Mouse (Mus musculus): Measurements from ENCODE around the gene Arhgap15. TPM values are rescaled to one million over a fixed set of nuclear protein-coding genes. Genes with fewer than 3 reads are reported as not detected.

Gene Arhgap15
- polyA plus RNA-seq, 1 experiment from 2014 or later, result 1.1 TPM

DNA sequence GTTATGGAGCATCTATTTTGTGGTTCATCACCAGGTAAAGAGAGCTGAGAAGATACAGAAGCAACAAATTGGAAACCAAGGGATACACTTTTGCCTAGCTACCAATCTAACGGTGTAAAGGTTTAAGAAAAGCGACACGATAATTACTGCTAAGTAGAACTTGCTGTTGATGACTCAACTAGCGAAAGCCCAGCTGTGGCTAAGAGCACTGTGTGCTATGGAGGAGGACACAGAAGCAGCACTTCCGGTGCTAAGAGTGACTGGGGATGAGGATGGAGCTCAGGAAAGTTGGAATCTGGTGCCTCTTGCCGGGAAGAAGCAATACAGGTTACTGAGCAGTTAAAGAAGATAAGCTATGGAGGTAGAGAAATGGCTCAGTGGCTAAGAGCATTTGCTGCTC is 589.8 kb downstream of the Arhgap15 start:
- H3K9me3 ChIP-seq, result no peaks in the 10 kb centered on the region
- no peak overlapping the region for H3K27ac ChIP-seq
- peaks cover 30% of the 10 kb centered on the region for H3K4me1 ChIP-seq
- H3K4me3 ChIP-seq, result no peak overlapping the region
- no peak overlapping the region for H3K9ac ChIP-seq
- WGBS, result 90% methylated on average over 6 of the region's 6 CpGs
- no peaks in the 10 kb centered on the region for H3K36me3 ChIP-seq
- H3K27me3 ChIP-seq, result no peaks in the 10 kb centered on the region
- no peak for ATAC-seq (ENCODE audit: low FRiP score, low read depth)
- H3K4me2 ChIP-seq (replicated peaks), result no peak overlapping the region

DNA sequence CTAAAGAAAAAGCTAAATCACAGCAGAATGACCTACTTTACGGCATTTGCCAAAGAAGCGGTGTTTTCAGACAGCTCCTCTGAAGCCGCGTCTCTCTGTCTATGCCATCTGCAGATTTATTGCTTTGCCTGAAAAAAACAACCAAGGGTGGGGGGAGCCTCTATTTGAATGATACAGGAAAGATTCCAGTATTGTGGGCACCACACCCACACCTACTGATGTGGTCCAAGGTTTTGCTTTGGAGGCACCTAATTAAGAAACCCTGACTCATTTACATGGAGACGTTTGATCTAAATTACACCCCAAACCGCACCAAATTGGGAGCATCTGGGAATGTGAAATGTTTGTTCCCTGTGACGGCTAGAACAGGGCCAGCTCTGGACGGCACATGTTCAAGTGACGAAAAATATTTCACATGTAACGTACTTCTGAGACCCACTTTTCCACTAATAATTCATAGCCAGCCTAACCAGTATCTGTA is 592.5 kb downstream of the Arhgap15 start:
- Histone ChIP-seq H3K36me3 (no peaks in the 10 kb centered on the region), H3K9me3 (no peaks in the 10 kb centered on the region), H3K27ac (no peak overlapping the region), H3K4me3 (0 out of 2 replicates have a peak overlapping the region, but pooled peaks have one; percentile 10), H3K4me2 (replicated peaks) (peak overlapping the region; percentile 46), H3K9ac (peak overlapping the region; percentile 20; the same call in 1 of the 2 replicates), H3K27me3 (no peaks in the 10 kb centered on the region), H3K4me1 (peaks cover 30% of the 10 kb centered on the region)
- 0 out of 2 replicates have a peak, but pooled peaks have one; percentile 36 for ATAC-seq (ENCODE audit: low FRiP score, low read depth)
- WGBS, result 15% methylated on average over 10 of the region's 10 CpGs

GRCm38 (mm10) chr2:44344861-44345260 is 596.2 kb downstream of the Arhgap15 start:
- no peaks in the 10 kb centered on the region for H3K9me3 ChIP-seq
- no peak overlapping the region for H3K4me2 ChIP-seq (replicated peaks)
- H3K27ac ChIP-seq, result no peak overlapping the region
- H3K36me3 ChIP-seq, result no peaks in the 10 kb centered on the region
- no peak for ATAC-seq (ENCODE audit: low FRiP score, low read depth)
- no peaks in the 10 kb centered on the region for H3K27me3 ChIP-seq
- no peak overlapping the region for H3K4me3 ChIP-seq
- H3K4me1 ChIP-seq, result peaks cover 24% of the 10 kb centered on the region
- 94% methylated on average over 8 of the region's 8 CpGs for WGBS
- no peak overlapping the region for H3K9ac ChIP-seq

DNA sequence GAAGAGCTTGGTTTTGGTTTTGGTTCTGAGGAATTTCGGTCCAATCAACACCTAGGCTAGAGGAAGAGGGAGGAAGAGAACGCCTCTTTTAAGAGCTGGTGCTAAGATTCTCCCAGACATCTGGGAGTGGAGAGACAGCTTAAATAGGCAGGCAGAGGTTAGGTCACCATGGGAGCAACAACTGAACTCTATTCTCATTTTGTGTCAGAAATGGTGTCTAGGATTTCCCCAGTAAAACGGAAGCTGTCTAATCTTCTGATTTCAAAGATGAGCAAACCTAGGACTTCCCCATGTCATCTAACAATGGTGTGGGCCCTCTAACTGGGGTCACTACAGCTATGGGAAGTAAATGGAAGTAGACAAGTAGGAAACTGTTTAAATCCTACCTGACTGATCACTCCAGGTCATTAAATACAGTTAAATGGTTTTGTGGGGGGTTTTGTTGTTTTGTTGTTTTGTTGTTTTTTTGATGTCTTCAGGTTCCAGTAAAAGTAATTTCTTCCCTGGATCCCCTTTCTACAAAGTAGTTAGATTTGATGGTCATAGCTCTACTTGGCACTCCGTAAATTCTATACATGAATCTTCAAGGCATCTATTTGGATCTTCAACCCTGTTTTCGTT is 596.8 kb downstream of the Arhgap15 start:
- Histone ChIP-seq H3K27ac (no peak overlapping the region), H3K36me3 (no peaks in the 10 kb centered on the region), H3K9ac (no peak overlapping the region), H3K9me3 (no peaks in the 10 kb centered on the region), H3K4me2 (replicated peaks) (no peak overlapping the region), H3K4me3 (no peak overlapping the region), H3K27me3 (no peaks in the 10 kb centered on the region), H3K4me1 (peaks cover 24% of the 10 kb centered on the region)
- 86% methylated on average over 5 of the region's 5 CpGs for WGBS
- ATAC-seq (ENCODE audit: low FRiP score, low read depth), result no peak

GRCm38 (mm10) chr2:44346184-44346583 is 597.6 kb downstream of the Arhgap15 start:
- no peak overlapping the region for H3K27ac ChIP-seq
- no peak overlapping the region for H3K9ac ChIP-seq
- no peaks in the 10 kb centered on the region for H3K36me3 ChIP-seq
- ATAC-seq (ENCODE audit: low FRiP score, low read depth), result no peak
- H3K27me3 ChIP-seq, result no peaks in the 10 kb centered on the region
- 73% methylated on average over 4 of the region's 4 CpGs for WGBS
- H3K9me3 ChIP-seq, result no peaks in the 10 kb centered on the region
- H3K4me3 ChIP-seq, result no peak overlapping the region
- H3K4me1 ChIP-seq, result peaks cover 17% of the 10 kb centered on the region
- no peak overlapping the region for H3K4me2 ChIP-seq (replicated peaks)

DNA sequence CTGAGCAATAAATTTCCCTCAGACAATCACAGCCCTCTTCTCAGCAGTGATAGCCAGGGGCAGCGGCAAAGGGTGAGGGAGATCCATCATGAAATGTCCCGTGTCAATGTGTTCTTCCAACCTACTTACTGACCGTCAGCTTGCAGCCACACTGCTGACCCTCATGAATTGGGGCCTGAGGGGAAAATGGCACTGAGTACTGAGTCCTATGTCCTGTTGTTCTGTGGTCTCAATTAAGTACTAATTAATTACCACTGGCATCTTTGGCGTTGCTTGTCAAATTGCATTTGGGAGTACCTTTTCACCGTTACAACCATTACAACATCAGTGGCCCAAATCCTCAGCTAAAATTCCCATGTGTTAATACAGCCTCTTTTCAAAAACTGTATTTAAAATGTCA is 599.2 kb downstream of the Arhgap15 start:
- Histone ChIP-seq H3K9me3 (no peaks in the 10 kb centered on the region), H3K4me1 (0 out of 2 replicates have a peak, but pooled peaks cover 3% of the 10 kb centered on the region), H3K36me3 (no peaks in the 10 kb centered on the region), H3K4me3 (no peak overlapping the region), H3K4me2 (replicated peaks) (no peak overlapping the region), H3K9ac (no peak overlapping the region), H3K27ac (no peak overlapping the region), H3K27me3 (no peaks in the 10 kb centered on the region)
- WGBS, result 34% methylated on average over 5 of the region's 5 CpGs
- no peak for ATAC-seq (ENCODE audit: low FRiP score, low read depth)

- Histone ChIP-seq H3K27me3 (no peaks in the 10 kb centered on the region), H3K4me1 (no peaks in the 10 kb centered on the region), H3K4me3 (no peak overlapping the region), H3K4me2 (replicated peaks) (no peak overlapping the region), H3K27ac (no peak overlapping the region), H3K9me3 (no peaks in the 10 kb centered on the region), H3K36me3 (no peaks in the 10 kb centered on the region), H3K9ac (no peak overlapping the region)
- 81% methylated on average over 2 of the region's 2 CpGs for WGBS
- ATAC-seq (ENCODE audit: low FRiP score, low read depth), result no peak
Measured at GRCm38 (mm10) chr2:44349101-44349500, 600.5 kb downstream of the Arhgap15 start.

DNA sequence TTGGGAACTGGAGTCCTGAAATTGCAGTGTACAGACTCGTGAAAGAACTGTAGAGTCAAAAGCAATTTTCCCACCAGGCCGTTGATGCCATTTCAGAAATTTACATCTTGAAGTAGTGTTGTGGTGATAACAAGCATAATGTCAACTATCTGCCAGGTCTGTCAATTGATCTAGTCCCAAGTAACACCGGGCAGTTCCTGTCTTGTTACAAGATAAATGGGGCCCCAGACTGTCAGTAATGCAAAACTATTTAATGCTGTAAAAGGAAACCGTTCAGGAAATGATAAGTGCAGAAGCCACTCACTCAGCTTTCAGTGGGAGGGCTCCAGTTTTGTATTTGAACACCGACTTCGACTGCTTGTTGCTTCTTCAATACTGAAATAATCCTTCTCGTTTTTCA is 604.3 kb downstream of the Arhgap15 start:
- WGBS, result 55% methylated on average over 7 of the region's 7 CpGs
- H3K9ac ChIP-seq, result no peak overlapping the region
- H3K4me3 ChIP-seq, result no peak overlapping the region
- no peaks in the 10 kb centered on the region for H3K27me3 ChIP-seq
- no peak overlapping the region for H3K4me2 ChIP-seq (replicated peaks)
- H3K9me3 ChIP-seq, result no peaks in the 10 kb centered on the region
- ATAC-seq (ENCODE audit: low FRiP score, low read depth), result no peak
- no peaks in the 10 kb centered on the region for H3K36me3 ChIP-seq
- peaks cover 6% of the 10 kb centered on the region for H3K4me1 ChIP-seq
- H3K27ac ChIP-seq, result no peak overlapping the region

DNA sequence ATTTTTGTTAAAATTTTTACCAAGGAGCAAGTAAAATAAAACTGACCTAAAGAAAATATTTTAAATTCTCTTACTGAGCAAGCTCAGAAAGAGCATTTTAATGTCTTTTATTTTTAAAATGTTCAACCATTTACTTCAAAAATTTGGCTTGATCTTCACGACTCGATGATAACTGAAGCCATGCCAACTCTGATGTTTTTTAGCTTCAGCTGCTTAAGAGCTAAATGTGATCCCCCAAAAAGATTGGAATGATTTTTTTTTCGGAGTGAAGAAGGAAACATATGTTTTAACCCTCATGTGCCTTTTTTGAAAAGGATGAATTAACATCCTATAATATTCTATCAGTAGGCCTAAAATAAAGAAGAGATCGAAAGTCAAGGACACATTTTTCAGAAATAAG is 605.0 kb downstream of the Arhgap15 start:
- Histone ChIP-seq H3K4me2 (replicated peaks) (no peak overlapping the region), H3K9me3 (no peaks in the 10 kb centered on the region), H3K27ac (no peak overlapping the region), H3K4me3 (no peak overlapping the region), H3K27me3 (no peaks in the 10 kb centered on the region), H3K4me1 (peaks cover 6% of the 10 kb centered on the region), H3K36me3 (no peaks in the 10 kb centered on the region), H3K9ac (no peak overlapping the region)
- 83% methylated on average over 4 of the region's 4 CpGs for WGBS
- no peak for ATAC-seq (ENCODE audit: low FRiP score, low read depth)

DNA sequence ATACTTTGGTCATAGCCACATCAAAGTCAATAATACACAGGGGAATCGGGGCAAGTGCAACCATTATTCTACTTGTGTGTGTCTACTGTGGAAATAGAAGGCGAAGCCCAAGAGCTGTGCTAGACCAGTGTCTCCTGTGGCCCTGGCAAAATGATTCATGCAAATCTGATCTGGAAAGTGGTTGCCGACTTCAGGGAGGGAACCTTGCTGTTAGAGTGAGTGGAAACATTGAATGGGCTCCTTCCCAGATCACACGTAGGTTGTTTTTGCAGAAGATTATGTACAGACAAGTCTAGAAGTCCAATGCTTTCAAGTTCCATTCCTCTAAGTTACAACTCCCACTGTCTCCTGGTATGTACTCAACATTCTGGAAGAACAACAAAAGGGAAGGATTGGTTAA is 606.2 kb downstream of the Arhgap15 start:
- Histone ChIP-seq H3K9ac (no peak overlapping the region), H3K36me3 (no peaks in the 10 kb centered on the region), H3K4me2 (replicated peaks) (no peak overlapping the region), H3K27me3 (no peaks in the 10 kb centered on the region), H3K4me3 (no peak overlapping the region), H3K4me1 (peaks cover 6% of the 10 kb centered on the region), H3K9me3 (no peaks in the 10 kb centered on the region), H3K27ac (no peak overlapping the region)
- WGBS, result 88% methylated on average over 4 of the region's 4 CpGs
- ATAC-seq (ENCODE audit: low FRiP score, low read depth), result no peak

DNA sequence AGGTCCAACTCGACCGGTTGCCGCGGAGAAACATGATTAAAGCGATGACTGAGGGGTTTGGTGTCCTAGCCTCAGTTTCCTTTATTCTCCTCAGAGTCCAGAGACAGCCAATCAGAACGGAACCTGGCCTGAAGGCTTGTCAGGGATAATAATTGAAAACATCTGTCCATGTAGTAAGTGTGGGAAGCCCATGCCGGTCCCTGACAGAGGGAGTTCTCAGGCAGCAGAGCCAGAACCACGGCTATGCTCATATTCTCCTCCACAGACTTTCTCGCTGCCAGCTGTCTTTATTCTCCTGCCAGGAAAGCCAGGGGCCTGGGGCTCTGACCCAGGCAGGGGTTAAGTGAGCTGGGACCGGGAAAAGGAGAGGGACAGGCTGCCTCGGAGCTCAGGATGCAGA is 606.7 kb downstream of the Arhgap15 start:
- peak; percentile 61; the same call in 1 of the 2 replicates for ATAC-seq (ENCODE audit: low FRiP score, low read depth)
- Histone ChIP-seq H3K36me3 (no peaks in the 10 kb centered on the region), H3K27ac (no peak overlapping the region), H3K4me1 (peaks cover 6% of the 10 kb centered on the region), H3K4me2 (replicated peaks) (peak overlapping the region; percentile 39), H3K9ac (no peak overlapping the region), H3K4me3 (no peak overlapping the region), H3K27me3 (no peaks in the 10 kb centered on the region), H3K9me3 (no peaks in the 10 kb centered on the region)
- WGBS, result 26% methylated on average over 11 of the region's 11 CpGs

DNA sequence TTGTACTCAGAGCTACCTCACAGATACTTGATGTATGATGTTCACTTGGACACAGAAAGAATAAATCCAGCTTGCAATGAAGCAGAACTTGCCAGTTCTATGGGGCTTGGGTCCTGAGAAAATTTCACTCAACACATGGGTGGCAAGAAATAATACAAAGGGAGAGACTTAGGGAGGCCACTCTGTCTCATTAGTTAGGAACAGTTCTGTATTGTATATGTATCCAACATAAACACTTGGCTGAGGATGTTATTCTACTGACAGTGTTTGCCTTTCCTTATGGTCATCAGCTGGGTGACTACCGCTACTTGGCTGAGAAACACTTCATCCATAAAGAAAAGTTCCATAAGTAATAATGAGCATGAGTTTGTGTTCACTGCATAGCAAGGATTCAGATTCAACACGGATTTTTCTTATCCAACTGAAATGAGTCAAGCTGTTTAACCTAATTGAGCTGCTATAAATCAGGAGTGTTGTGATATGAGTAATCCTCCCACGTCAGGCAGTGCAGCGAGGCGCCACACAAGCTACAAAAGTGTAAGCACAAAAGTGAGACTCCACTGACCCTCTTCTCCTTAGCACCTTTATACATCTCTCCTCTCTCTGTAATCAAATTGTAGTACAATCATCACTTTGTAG is 607.7 kb downstream of the Arhgap15 start:
- no peak overlapping the region for H3K9ac ChIP-seq
- no peak for ATAC-seq (ENCODE audit: low FRiP score, low read depth)
- no peaks in the 10 kb centered on the region for H3K27me3 ChIP-seq
- H3K4me2 ChIP-seq (replicated peaks), result no peak overlapping the region
- WGBS, result 72% methylated on average over 5 of the region's 5 CpGs
- H3K9me3 ChIP-seq, result no peaks in the 10 kb centered on the region
- no peak overlapping the region for H3K4me3 ChIP-seq
- no peak overlapping the region for H3K27ac ChIP-seq
- H3K36me3 ChIP-seq, result no peaks in the 10 kb centered on the region
- H3K4me1 ChIP-seq, result peaks cover 6% of the 10 kb centered on the region

- no peaks in the 10 kb centered on the region for H3K36me3 ChIP-seq
- H3K9ac ChIP-seq, result no peak overlapping the region
- H3K4me2 ChIP-seq (replicated peaks), result no peak overlapping the region
- H3K4me1 ChIP-seq, result peaks cover 6% of the 10 kb centered on the region
- H3K4me3 ChIP-seq, result no peak overlapping the region
- no peaks in the 10 kb centered on the region for H3K9me3 ChIP-seq
- no peak for ATAC-seq (ENCODE audit: low FRiP score, low read depth)
- no peak overlapping the region for H3K27ac ChIP-seq
- WGBS, result 88% methylated on average over 6 of the region's 6 CpGs
- no peaks in the 10 kb centered on the region for H3K27me3 ChIP-seq
Measured at GRCm38 (mm10) chr2:44356887-44357251, 608.2 kb downstream of the Arhgap15 start.
